Mouse (Mus musculus) lung, embryonic 14.5 days (tissue): ENCODE measurements around the gene Mdfi. TPM values are rescaled to one million over a fixed set of nuclear protein-coding genes. Genes with fewer than 3 reads are reported as not detected.

ENCODE experiments used
- ATAC-seq: fragments of 200-750 bp; cut with Nextera tagmentation; 2 replicates; pipeline ENCODE4 v1.8.0; 2017; ENCODE audit warnings: mild to moderate bottlenecking, moderate TSS enrichment, moderate library complexity; ENCODE audit not compliant: insufficient read depth
- DNase-seq: peaks from one replicate; pipeline ENCODE4 v3.0.0-alpha.2; 2015
- H3K27ac ChIP-seq: fragments of 300-500 bp; sonication (generic); 2 replicates; pipeline ENCODE4 v1.5.1; 2014; ENCODE audit warnings: low read depth, mild to moderate bottlenecking, moderate library complexity
- H3K27me3 ChIP-seq: fragments of 300-500 bp; sonication (generic); 2 replicates; pipeline ENCODE4 v1.6.1; 2014; ENCODE audit warnings: low read length, control low read depth; ENCODE audit not compliant: insufficient read depth
- H3K36me3 ChIP-seq: fragments of 300-500 bp; sonication (generic); 2 replicates; pipeline ENCODE4 v1.6.1; 2014; ENCODE audit warnings: control low read depth; ENCODE audit not compliant: insufficient read depth
- H3K4me1 ChIP-seq: fragments of 300-500 bp; sonication (generic); 2 replicates; pipeline ENCODE4 v1.6.1; 2014; ENCODE audit warnings: antibody characterized with exemption, control low read depth; ENCODE audit not compliant: insufficient read depth
- H3K4me2 ChIP-seq: fragments of 300-500 bp; sonication (generic); 2 replicates; pipeline ENCODE4 v1.6.1; 2014; ENCODE audit warnings: mild to moderate bottlenecking
- H3K4me3 ChIP-seq: fragments of 300-500 bp; sonication (generic); 2 replicates; pipeline ENCODE4 v1.5.1; 2014; ENCODE audit warnings: low read depth, low read length
- H3K9ac ChIP-seq: fragments of 300-500 bp; sonication (generic); 2 replicates; pipeline ENCODE4 v1.6.1; 2014
- H3K9me3 ChIP-seq: fragments of 300-500 bp; sonication (generic); 2 replicates; pipeline ENCODE4 v1.6.1; 2016; ENCODE audit warnings: low read depth, low read length, control low read depth
- CTCF ChIP-seq: IDR thresholded peaks from 2 replicates; pipeline ENCODE4 v1.5.1; 2016; ENCODE audit warnings: antibody characterized with exemption, low read depth
- WGBS: fragments of 180-500 bp; shearing (Covaris S2); extraction: QIAGEN DNeasy Blood & Tissue Kit; methylation state at CpG from one replicate; pipeline ENCODE4 v1.1.7; 2014; 5-methylcytosine and 5-hydroxymethylcytosine counted together
- polyA plus RNA-seq: library from polyadenylated mRNA; unstranded; fragments of >200 nt; fragmentation: Nextera tagmentation; extraction: Ambion mirVana; gene quantifications from 2 replicates; pipeline ENCODE4 v1.2.1, GENCODE M21; 2014

Mdfi gene
- polyA plus RNA-seq, 1 experiment from 2014 or later = 43.6 TPM

DNA sequence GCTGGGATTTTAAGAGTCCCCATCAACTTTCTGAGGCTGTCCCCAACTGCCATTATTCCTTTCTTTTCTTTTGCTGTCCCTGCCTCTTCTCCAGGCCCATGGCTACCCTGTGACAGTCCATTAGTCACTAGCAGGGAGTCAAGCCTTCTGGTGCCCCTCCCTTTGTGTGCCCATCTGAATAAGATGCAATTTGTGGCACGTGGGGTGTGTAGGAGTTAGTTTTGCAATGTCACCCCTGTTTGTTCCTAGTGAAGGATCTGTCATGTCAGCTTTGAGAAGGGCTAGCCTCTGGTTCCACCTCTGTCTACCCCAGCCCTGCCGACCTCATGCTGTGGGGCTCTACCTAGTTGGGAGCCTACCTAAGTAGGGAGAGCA, 67.4 kb downstream of the Mdfi start:
- no peaks in the 10 kb centered on the region for H3K36me3 ChIP-seq
- 0 out of 2 replicates have a peak, but pooled peaks cover 1% of the 10 kb centered on the region for H3K9me3 ChIP-seq
- no peak overlapping the region for H3K4me3 ChIP-seq
- DNase-seq (no peak), ATAC-seq (no peak)
- no peaks in the 10 kb centered on the region for H3K27me3 ChIP-seq
- peaks cover 13% of the 10 kb centered on the region for H3K4me1 ChIP-seq
- no peak for TF ChIP-seq CTCF
- 71% methylated on average over 2 of the region's 2 CpGs for WGBS
- H3K27ac ChIP-seq = no peak overlapping the region
- no peak overlapping the region for H3K4me2 ChIP-seq
- H3K9ac ChIP-seq = no peak overlapping the region

DNA sequence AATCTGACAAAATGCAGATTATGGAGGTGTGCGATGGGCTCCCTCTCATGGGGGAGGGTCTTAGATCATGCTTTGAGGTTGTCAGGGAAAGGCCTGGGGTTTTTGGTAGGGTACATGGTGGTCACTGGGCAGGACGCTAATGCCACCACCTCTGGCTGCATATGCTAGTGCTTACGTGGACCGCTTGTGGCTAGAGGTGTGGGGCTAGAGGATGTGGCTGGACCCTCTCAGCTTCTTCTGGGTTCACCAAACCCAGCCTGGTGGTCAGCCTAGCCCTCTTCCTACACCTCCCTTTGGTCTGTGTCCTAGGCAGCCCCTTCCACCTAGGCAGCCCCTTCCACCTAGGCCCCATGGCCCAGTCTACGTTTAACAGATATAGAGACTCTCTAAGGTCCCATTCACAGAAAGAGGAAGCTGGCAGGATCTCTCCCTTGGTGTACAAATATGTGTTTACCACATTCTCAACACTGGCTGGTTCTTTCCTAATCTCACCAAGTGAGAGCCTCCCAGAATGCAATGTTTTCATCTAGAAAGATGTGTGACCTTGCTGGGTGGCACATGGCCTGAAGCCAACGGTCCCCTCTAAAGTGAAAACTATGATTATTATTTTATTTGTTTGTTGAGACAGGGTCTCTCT, 68.0 kb downstream of the Mdfi start:
- TF ChIP-seq CTCF = no peak
- Histone ChIP-seq H3K36me3 (no peaks in the 10 kb centered on the region), H3K4me1 (peaks cover 13% of the 10 kb centered on the region), H3K9ac (no peak overlapping the region), H3K27me3 (no peaks in the 10 kb centered on the region), H3K27ac (no peak overlapping the region), H3K9me3 (no peaks in the 10 kb centered on the region), H3K4me3 (no peak overlapping the region), H3K4me2 (no peak overlapping the region)
- no peak for DNase-seq
- ATAC-seq = no peak
- 81% methylated on average over 6 of the region's 6 CpGs for WGBS

DNA sequence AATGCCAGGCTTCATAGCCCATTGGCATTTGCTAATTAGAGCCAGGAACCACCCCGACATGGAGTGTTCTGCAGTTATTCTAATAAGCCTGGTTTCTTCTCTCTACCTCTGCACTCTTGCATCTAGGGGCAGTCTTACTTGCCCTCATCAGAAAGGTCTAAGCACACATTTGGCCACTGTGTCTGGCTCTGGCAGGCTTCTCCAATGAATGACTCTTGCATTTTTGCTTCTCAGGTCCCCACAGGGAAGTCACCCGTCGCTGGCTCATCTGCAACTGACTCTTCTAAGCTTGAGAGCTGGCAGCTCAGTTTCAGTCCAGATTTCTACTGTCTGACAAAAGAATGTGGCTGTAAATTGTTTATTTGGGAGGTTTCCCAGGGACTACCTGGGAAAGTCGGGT, 68.5 kb downstream of the Mdfi start:
- Histone ChIP-seq H3K9ac (no peak overlapping the region), H3K36me3 (no peaks in the 10 kb centered on the region), H3K4me1 (peaks cover 13% of the 10 kb centered on the region), H3K9me3 (no peaks in the 10 kb centered on the region), H3K4me3 (no peak overlapping the region), H3K4me2 (no peak overlapping the region), H3K27ac (no peak overlapping the region), H3K27me3 (no peaks in the 10 kb centered on the region)
- ATAC-seq = no peak
- 68% methylated on average over 4 of the region's 4 CpGs for WGBS
- no peak for TF ChIP-seq CTCF
- no peak for DNase-seq

Other genes with a start within 250 kb of the Mdfi start
- gene Bysl, start 223.2 kb downstream of the Mdfi start, polyA plus RNA-seq = 24.2 and 25.4 TPM in 2 replicates
- 45.5 and 49.2 TPM in 2 replicates for gene Med20, start 223.1 kb downstream of the Mdfi start, polyA plus RNA-seq
- 0.74 and 1.8 TPM in 2 replicates for gene Gm20517, start 223.1 kb downstream of the Mdfi start, polyA plus RNA-seq
- gene Usp49, start 204.0 kb downstream of the Mdfi start, polyA plus RNA-seq = 5.0 and 5.6 TPM in 2 replicates
- 433 and 434 TPM in 2 replicates for gene Tomm6, start 146.3 kb downstream of the Mdfi start, polyA plus RNA-seq
- gene Frs3, start 145.7 kb downstream of the Mdfi start, polyA plus RNA-seq = 5.1 and 5.3 TPM in 2 replicates
- 1.1 and 1.3 TPM in 2 replicates for gene Gm21981, start 140.2 kb downstream of the Mdfi start, polyA plus RNA-seq
- 1.5 TPM in 1 of 2 replicates, not detected in the other for gene Prickle4, start 140.0 kb downstream of the Mdfi start, polyA plus RNA-seq
- 7.6 and 9.1 TPM in 2 replicates for gene Pgc, start 107.8 kb downstream of the Mdfi start, polyA plus RNA-seq
- 7.6 and 9.3 TPM in 2 replicates for gene Tfeb, start 97.7 kb downstream of the Mdfi start, polyA plus RNA-seq
- gene Foxp4, start 90.0 kb upstream of the Mdfi start, polyA plus RNA-seq = 37.2 and 42.2 TPM in 2 replicates
- gene 1700122O11Rik, start 203.6 kb upstream of the Mdfi start, polyA plus RNA-seq = not detected in 2 replicates